Mouse (Mus musculus): ENCODE measurements at regions not wholly inside any gene's neighbourhood (a gene's known extent, or its start where the extent isn't known, plus 50 kb on each side); places are given as distances from the start of the nearest gene placed in this dataset.
A peak's percentile ranks its signal among the peaks of the same experiment; 100 is the strongest.

DNA sequence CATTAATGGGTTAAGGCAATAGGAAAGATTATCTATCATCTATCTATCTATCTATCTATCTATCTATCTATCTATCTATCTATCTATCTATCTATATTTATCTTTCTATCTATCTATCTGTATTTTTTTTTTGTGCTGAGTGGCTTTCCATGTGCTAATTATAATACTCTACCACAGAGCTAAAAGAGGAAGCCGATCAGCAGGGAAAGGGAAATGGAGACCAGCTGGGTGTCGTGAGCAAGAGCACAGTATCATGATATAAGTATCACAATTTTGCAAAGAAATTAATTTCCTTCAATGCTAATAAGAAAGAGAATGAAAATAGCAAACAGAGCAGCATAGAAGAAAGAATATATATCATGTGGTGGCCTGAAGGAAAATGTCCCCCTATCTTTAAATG is 69.6 kb downstream of the Cldn1 start:
- DNase-seq (ENCODE audit: extremely low spot score, low read depth, low spot score): no peak

DNA sequence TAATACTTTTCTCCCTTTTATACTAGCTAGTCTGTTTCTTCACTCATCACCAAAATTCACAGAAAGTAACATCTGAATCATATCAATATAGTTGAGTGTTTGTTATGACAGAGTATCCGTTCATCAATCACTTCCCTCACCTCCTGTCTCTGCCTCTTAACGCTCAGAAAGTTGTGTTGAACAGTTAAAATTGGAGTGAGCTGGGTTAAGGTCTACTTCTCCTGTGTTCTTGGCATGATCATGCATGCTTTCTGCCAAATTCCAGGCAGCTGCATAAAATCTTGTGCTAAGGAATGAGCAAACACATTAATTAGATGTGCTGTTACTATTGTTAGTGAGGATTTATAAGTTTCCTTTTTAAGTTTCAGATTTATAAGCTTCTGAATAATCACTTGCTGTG is 79.9 kb downstream of the Cldn1 start:
- DNase-seq (ENCODE audit: extremely low spot score, low read depth, low spot score): no peak

DNA sequence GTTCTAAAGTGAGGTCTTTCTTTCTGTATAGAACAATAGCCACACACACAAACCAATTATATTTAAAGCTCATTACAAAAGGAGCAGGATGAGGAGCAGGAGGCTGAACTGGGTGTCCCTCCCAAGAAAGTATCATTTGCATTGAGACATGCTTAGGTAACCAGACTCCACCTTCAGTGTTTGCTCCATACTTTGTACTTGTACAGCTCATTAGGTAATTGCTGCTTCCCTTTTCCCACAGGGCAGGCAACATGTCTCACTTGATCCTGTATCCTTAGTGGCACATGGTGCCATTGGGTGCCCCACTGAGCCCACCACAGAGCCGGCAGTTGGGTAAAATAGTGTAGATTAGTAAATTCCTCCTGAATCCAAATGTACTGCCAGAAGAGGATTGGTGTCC is 86.0 kb downstream of the Cldn1 start:
- DNase-seq (ENCODE audit: extremely low spot score, low read depth, low spot score): no peak

DNA sequence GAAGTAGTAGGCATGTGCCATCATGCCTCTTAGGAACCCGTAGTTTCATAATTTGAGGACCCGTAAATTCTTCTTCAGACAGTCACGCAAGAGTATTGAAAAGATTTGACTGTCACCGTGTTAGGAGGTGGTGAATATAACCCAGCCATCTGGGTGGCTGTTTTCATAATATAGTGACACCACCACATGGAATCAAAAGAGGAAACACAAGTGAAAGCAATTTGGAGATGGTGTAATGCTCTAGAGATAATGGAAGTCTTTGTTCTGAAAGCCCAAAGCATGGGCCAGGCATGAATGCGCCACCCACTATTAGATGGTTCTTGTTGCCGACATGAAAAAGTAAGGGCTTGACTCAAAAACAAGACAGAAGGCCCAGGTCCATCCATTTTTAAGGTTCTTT is 86.9 kb downstream of the Cldn1 start:
- no peak for DNase-seq (ENCODE audit: extremely low spot score, low read depth, low spot score)

DNA sequence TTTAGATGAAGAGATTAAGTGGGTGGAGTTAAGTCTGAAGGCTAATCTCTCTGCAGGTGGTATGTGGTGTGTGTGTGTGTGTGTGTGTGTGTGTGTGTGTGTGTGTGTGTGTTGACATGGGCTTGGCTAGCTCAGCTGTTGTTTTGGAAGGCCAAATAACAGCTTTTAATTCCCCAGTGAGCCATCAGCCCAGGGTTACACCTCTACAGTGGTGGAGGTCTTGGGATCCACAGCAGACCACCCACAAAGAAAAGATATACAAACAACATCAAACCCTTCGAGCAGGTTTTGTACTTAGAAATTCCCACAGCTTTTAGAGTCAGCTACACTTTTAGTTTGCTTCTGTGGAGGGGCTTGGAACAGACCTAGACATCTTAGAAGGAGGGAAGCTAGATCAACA is 89.2 kb downstream of the Cldn1 start:
- DNase-seq (ENCODE audit: extremely low spot score, low read depth, low spot score): no peak

DNA sequence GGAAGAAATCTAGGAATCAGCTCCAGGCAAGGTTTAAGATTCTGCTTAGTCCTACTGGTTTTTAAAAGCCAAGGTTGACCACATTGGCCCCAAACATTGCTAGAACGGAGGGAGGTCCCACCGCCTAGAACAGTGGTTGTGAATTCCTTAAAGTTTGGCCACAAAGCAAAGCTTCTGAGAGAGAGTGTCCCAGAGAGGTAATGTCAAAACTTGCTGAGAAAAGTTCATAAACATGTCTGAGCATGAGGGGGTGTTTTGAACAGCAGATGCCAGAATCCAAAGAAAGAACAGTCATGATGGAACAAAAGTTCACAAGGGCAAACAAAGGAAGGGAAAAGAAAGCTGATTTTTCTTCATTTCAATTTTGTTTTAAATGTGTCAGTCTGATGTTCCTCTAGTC is 90.1 kb downstream of the Cldn1 start:
- DNase-seq (ENCODE audit: extremely low spot score, low read depth, low spot score): no peak

DNA sequence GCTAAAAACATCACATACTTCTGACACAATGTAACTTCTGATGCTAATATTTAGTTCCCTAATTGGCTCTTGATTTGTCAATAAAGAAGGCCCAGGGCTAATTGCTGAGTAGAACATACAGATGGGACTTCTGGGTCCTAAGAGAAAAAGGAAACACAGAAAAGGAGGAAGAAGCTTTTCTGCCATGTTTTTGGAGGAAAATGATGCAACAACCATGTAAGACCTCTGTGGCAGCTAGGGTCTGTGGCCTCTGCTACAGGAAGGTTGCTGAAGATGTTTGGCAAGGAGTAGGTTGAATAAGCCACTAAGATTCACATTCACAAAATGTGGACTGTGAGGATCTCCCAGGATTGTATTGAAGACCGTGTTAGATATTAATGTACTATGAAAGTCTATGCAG is 94.9 kb downstream of the Cldn1 start:
- DNase-seq (ENCODE audit: extremely low spot score, low read depth, low spot score): no peak

DNA sequence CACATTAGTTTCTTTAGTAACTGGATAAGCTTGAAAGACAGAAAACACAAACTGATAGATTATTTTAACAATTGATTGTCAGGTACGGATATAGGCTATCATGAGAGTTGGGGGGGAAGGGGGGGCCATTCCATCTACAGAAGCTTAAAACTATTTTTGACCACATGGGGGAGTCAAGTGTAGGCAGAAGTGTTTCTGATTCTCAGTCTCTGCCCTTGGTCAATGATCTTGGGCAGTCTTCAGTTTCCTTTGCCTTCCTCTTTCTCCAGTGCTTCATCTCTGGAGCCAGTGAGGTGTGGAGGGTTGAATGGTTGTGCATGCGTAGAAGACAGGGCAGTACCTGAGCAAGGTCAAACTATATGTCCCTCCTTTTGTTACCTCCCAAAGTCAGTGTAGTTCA is 118.8 kb downstream of the Cldn1 start:
- DNase-seq (ENCODE audit: extremely low spot score, low read depth, low spot score): no peak

DNA sequence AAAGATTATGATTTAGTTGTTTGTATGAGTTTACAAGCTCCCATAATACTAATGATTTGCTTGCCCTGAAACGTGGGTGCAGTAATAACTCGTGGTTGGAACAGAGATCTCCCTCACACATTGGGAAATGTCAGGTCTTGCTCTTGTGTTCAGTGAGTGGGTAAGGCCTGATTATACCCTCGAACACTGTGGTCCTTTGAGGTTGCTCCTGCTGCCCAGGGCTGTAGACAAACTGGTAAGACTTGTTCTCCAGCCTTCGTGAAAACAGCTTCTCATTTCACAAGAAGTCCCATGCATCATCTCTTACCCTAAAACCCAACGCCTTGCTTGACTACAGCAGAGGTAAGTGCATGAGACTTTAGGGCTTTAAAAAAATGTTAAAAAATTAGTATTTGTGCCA is 119.9 kb downstream of the Cldn1 start:
- no peak for DNase-seq (ENCODE audit: extremely low spot score, low read depth, low spot score)

DNA sequence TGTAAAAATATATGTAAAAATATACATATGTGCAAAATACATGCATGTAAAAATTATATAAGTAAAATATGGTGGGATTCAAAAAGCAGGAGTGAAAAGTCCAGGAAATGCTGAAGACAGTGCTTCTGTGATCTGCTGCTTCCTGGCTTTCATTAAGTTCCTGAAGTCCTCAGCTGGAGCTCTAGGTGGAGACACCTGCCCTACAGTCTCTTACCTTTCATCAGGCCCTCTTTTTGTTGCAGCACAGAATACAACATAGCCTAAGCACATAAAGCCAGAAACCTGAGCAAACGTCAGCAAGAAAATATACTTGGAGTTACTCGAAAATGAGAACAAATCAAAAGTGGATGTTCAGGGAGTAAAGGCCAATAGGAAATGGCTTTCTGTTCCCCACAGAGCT is 120.6 kb downstream of the Cldn1 start:
- DNase-seq (ENCODE audit: extremely low spot score, low read depth, low spot score): no peak

DNA sequence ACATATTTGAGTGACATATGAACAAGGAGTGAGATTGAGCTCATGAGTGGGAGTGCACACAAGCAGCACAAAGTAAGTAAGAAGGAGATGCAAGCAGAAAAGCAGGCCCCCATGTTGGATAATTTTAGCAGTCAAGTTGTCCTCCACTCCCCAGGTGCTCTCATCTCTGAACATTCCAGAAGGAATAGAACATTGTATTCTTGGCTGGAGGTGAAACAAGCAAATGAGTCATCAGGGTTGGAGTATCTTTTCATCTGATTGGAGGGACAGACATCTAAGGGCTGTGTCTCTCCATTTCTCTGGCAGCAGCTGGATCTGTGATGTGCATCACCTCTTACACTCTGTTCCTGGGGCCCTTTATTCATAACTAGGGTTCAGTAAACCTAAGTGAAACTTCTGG is 122.7 kb downstream of the Cldn1 start:
- no peak for DNase-seq (ENCODE audit: extremely low spot score, low read depth, low spot score)

DNA sequence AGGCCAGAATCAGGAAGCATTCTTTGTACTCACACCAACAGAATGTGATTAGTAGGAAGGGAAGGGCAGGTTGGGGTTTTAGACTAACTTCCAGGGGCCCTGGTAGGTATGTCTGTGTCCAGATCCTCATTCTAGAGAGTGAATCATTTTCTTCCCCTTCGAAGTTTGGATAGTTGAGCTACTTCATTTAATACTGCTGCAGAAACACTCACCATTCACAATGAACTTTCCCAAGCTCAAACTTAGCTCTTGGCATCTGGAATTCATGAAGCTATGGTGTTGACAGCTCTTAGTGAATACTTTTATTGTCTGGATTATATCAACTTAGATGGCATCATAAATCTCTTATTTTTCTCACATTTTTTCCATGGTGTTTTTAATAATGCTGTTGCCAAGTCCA is 123.7 kb downstream of the Cldn1 start:
- DNase-seq (ENCODE audit: extremely low spot score, low read depth, low spot score): peak; percentile 85

DNA sequence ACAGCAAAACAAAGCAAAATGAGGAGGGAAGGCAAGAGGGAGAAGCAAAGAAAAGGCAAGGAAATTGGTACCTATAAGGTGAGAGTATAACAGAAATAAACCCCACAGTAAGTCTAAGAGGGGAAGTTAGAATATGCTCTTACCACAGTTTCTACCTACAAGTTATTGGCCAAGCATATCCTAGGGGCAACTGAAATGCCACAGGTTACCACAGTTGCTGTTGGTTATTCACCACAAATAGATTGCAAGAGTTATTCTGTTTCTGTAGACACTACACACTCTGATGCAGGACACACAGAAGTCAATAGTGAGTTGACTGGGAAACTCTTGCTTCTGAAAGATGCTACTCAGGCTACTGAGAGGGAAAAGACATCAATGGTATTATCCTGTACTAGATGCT is 129.7 kb upstream of the P3h2 start:
- no peak for DNase-seq (ENCODE audit: extremely low spot score, low read depth, low spot score)

DNA sequence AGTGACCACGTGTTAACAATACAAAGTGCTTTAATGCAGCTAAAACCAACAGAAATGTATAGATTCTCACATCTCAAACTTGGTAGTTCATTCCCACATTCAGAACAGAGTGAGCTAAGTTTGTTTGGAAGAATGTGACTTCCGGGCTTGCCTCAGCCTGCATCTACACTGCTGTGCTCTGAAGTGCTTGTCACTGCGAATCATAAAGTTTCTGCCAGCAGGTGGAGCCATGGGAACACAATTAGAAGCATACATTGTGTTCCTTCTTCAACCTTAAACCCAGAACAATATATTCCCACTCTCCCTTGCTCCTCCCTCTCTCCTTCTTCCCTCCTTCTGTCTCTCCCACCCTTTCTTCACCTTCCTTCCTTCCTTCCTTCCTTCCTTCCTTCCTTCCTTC is 128.5 kb upstream of the P3h2 start:
- DNase-seq (ENCODE audit: extremely low spot score, low read depth, low spot score): peak; percentile 82

DNA sequence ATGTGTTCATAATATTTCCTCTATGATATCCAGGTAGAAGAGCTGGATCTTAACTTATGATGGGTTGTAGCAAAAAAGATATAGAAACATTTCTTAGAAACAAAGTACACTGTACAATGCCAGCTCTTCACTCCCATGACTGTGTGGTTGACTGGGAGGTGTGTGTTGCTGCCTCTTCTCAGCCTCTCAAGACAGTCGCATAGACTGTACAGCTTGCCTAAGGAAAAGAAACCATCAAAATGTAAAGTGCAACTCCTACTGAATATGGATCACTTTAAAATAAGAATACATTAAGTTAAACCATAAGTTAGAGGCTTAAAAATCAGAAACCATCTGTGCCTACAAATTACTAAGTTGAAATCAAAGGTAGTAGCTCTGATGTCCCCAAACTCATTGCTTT is 125.5 kb upstream of the P3h2 start:
- DNase-seq (ENCODE audit: extremely low spot score, low read depth, low spot score): no peak

DNA sequence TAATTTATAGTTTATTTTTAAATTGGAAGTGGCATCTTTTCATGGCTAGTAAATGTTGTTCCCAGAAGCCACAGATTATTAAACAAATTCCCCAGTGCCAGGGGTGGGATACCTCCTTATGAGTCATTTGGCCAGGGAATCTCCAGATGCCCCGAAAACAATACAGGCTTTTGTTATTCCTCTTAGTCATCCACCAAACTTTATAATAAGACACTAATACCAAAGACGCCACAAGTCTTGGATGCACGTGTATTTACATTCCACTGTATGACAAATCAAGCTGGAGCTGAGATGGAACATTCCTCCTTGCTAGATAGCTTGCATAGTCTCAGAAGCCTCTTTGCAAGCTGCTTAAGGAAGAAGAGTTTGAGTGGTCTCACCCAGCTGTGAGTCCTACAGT is 105.8 kb upstream of the P3h2 start:
- DNase-seq (ENCODE audit: extremely low spot score, low read depth, low spot score): no peak

DNA sequence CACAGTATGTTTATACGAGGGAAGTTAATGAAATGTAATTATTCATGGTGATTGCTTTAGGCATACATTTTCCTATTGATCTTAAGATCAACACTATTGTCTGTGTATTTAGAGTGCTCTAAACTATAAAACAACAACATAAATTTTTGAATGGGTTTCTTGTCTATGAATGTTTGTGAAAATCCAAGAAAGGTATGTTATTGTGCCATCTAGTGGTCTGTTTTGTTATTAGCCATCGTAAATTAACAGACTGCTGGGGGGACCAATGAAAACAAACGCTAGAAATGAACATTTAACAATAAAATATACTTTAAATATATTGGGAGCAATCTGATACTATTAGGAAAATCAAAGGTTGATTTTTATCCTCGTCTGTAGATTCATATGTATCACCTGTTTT is 93.5 kb upstream of the P3h2 start:
- DNase-seq (ENCODE audit: extremely low spot score, low read depth, low spot score): peak; percentile 35

DNA sequence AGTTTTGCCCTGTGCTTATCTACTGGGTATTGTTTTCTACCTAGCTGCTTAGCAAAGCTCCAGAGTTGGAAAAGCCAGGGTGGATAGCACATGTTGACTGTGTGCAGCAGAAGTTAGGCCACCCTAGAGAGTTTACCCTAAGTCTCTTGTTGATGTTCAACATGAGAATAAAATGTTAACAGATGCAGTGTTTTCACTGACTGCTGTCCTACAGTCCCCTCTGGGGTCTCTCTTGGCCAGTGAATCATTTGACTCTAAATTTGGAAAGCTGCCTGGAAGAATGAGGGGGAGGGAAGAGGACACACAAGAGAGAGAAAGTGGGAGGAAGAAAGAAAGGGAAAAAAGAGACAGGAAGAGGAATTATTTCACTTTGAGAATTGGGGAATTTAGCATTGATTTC is 90.8 kb upstream of the P3h2 start:
- no peak for DNase-seq (ENCODE audit: extremely low spot score, low read depth, low spot score)

DNA sequence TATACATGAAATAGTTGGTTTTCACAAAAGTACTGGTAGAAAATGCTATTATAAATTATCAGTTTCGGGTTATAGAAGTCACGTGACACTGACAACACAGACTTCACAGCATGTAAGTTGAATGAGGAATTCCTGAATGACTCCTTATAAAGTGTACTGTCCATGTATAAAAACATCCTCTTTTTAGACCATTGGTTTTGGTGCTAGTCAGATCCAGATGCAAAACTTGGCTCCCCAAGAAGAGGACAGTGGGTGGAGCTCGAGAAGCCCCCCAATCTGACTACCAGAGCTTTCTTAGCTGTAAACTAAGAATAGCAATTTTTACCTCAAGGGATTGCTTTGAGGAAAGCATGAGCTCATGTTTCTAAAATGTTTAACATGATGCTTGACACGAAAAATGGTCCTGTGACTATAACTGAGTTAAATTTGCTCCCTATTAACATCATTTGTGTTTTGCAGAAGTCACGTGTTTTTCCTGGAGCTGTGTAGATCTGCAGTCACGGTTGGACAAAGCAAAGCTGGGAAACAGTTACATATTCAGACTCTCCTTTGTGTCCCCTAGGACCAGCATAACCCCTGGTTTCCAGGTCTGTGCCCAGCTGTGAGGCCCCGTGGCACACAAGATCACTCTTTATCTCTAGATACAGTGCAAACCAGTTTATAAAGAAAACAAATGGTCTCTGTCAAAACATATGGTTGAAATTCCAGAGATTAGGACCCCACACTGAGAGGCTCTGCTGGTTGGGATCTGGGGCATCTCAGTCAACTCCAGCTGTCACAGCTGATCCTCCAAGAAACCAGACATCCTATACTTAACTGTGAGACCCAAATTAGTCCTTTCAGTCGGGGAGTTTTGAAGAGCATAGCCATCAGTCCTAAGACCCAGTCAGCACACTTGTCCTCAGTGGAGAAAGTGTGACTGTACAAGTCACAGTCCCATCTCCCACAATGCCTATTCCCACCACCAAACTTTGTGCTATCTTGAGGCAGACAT is 80.0 kb upstream of the P3h2 start:
- no peak for DNase-seq (ENCODE audit: extremely low spot score, low read depth, low spot score)

DNA sequence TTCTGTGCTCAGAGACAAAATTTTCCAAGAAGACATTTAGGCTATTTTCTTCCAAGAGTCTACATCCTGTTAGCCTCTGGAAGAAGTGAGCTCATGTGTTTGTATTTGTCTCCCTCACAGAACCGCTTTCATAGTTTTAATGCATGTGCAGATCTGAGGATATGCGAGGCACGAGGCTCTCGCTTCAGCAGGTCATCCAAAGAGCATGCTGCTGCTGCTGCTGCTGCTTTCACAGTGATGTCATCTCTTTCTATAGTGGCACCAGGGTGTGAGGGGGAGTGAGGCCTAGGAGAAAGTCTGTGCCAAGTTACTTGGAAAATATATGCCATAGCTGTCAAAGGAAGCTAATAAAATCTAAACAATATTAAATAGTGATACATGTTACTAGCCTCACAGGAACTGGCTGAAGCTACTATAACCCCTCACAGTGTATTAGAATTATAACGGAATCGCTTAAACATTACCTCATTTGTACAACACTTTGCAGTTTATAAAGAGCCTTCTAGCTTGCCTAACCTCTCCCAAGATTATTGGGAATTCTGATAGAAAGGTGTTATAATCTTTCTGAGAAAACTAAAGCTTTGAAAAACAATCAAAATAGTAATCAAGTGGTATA is 79.2 kb upstream of the P3h2 start:
- DNase-seq (ENCODE audit: extremely low spot score, low read depth, low spot score): no peak

DNA sequence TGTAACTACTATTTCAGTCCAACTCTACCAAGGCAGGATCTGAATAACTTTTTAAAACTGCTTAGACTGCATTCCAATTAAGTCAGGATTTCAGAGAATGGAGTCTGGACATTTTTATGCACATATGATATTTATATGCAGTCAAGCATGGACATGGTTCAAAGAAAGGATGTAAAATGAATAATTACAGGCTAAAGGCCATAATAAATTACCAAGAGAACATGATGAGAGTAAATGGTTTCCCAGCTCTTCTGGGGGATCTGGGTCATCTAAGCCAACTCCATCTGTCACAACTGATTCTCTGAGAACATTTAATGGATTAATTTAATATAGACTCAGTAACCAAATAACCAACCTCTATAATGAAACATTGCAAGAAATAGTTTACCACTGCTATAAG is 77.9 kb upstream of the P3h2 start:
- DNase-seq (ENCODE audit: extremely low spot score, low read depth, low spot score): no peak

DNA sequence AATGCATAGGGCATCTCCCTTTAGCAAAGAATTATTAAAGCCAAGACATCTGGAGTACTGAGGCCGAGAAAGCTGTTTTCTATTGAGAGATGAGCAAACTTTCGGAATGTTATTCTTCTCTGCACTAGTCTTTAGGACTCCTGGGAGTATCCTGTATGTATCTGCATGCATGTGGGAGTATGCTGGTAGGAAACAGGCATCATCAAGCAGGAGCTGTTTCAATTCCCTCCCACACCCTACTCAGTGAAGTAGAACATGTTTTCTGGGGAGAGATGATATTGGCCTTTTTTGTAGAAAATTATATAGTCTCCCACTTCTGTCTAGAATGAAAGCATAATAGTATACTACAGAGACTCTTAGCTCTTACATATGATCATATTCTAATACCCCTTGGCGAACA is 76.1 kb upstream of the P3h2 start:
- no peak for DNase-seq (ENCODE audit: extremely low spot score, low read depth, low spot score)

DNA sequence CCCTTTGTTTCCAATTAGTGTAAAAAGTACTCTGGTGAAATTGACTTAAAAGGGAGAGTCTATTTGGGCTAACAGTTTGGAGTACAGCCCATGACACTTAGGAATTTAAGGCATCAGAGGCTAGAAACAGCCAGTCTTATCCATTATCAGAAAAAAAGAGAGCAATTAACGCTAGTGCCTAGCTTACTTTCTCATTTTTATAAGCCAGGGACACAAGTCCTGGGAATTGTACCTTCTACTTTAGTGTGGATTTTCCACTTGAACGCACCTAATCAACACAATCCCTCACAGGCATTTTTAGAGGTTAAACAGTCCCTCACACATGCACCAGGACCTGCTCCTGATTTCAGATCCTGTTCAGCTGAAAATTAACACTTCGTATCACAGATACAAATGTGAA is 65.9 kb upstream of the P3h2 start:
- no peak for DNase-seq (ENCODE audit: extremely low spot score, low read depth, low spot score)
